Mouse (Mus musculus): ENCODE data around the gene Trim75. TPM values are rescaled to one million over a fixed set of nuclear protein-coding genes. Genes with fewer than 3 reads are reported as not detected.

The Trim75 gene
- polyA plus RNA-seq, 1 experiment from 2014 or later: not detected

Other genes with a start within 250 kb of the Trim75 start
- 18.9 and 19.4 TPM in 2 replicates for gene Klhl2, start 137.8 kb downstream of the Trim75 start, polyA plus RNA-seq (2014; fragmentation: Nextera tagmentation; extraction: Ambion mirVana)
- gene Tmem192, start 40.6 kb downstream of the Trim75 start, polyA plus RNA-seq (2014; fragmentation: Nextera tagmentation; extraction: Ambion mirVana): 16.0 and 17.9 TPM in 2 replicates
- gene Trim61, start 30.7 kb upstream of the Trim75 start, polyA plus RNA-seq (2014; fragmentation: Nextera tagmentation; extraction: Ambion mirVana): not detected in 2 replicates
- not detected in 2 replicates for gene Trim60, start 30.8 kb upstream of the Trim75 start, polyA plus RNA-seq (2014; fragmentation: Nextera tagmentation; extraction: Ambion mirVana)
- 1.3 and 2.3 TPM in 2 replicates for gene Apela, start 49.5 kb upstream of the Trim75 start, polyA plus RNA-seq (2014; fragmentation: Nextera tagmentation; extraction: Ambion mirVana)
- not detected in 2 replicates for gene Gm10663, start 87.2 kb upstream of the Trim75 start, polyA plus RNA-seq (2014; fragmentation: Nextera tagmentation; extraction: Ambion mirVana)
- gene BC030870, start 141.7 kb upstream of the Trim75 start, polyA plus RNA-seq (2014; fragmentation: Nextera tagmentation; extraction: Ambion mirVana): not detected in 2 replicates

All from midbrain, embryonic 11.5 days (tissue).